7 mouse cellular contexts compared by ENCODE assay signal in genomic region chrX:53268856-53269255, GRCm38 (mm10). TPM values are rescaled to one million over a fixed set of nuclear protein-coding genes. Genes with fewer than 3 reads are reported as not detected.
DNase-seq lines count a peak whose midpoint lies in the region.

No protein-coding gene starts in this region.

- H3K9me3 ChIP-seq in midbrain, embryonic 10.5 days (replicated peaks) = no peaks in the 10 kb centered on the region

- peak; percentile 86 for DNase-seq in adrenal gland, postnatal 14 days
- DNase-seq in embryo, embryonic 10 days (ENCODE audit: low spot score) = peak; percentile 72
- peak; percentile 45 for DNase-seq in gastrocnemius, postnatal 10 days
- DNase-seq in induced T-regulatory cell, adult 2 months (ENCODE audit: low read depth) = peak; percentile 51
- DNase-seq in left cerebral cortex, postnatal 4 days = peak; percentile 64
- DNase-seq in midbrain, embryonic 10.5 days (ENCODE audit: low spot score) = peak; percentile 79
- peak; percentile 10 for DNase-seq in skeletal muscle tissue, adult 2 months (ENCODE audit: low read depth, low spot score)

- no peaks in the 10 kb centered on the region for H3K36me3 ChIP-seq in midbrain, embryonic 10.5 days

- no peaks in the 10 kb centered on the region; the same call in 1 of the 2 replicates for H3K27me3 ChIP-seq in midbrain, embryonic 10.5 days (ENCODE audit: low read depth, poor library complexity, severe bottlenecking)

- intact Hi-C loops in left cerebral cortex, postnatal 4 days (cut with DNase I) = no loop called here

- peak overlapping the region; percentile 89 for H3K27ac ChIP-seq in midbrain, embryonic 10.5 days (replicated peaks)

- peak overlapping the region; percentile 65 for H3K4me3 ChIP-seq in midbrain, embryonic 10.5 days

- WGBS in midbrain, embryonic 10.5 days = 31% methylated on average over 10 of the region's 10 CpGs

- peaks cover 12% of the 10 kb centered on the region for H3K4me1 ChIP-seq in midbrain, embryonic 10.5 days

RNA-seq across cellular contexts. Expression of gene Fam122b, which starts 0.7 kb away (rescaled TPM):
- 8.1 and 8.2 TPM in 2 replicates for total RNA-seq in adrenal gland, postnatal 14 days (2021)
- 1 to 10 TPM; 3.2 to 5.8 TPM for total RNA-seq in gastrocnemius, postnatal 10 days (2021)
- 1 to 10 TPM; 2.1 to 3.7 TPM for total RNA-seq in left cerebral cortex, postnatal 4 days (2021)
- 6.3 and 6.5 TPM in 2 replicates for polyA plus RNA-seq in midbrain, embryonic 10.5 days (2016; fragmentation: Nextera tagmentation; extraction: Ambion mirVana)

RNA-seq across cellular contexts. Expression of gene Fam122c, which starts 4.4 kb away (rescaled TPM):
- not detected in 2 replicates for total RNA-seq in adrenal gland, postnatal 14 days (2021)
- not detected for total RNA-seq in gastrocnemius, postnatal 10 days (2021)
- not detected for total RNA-seq in left cerebral cortex, postnatal 4 days (2021)
- not detected in 2 replicates for polyA plus RNA-seq in midbrain, embryonic 10.5 days (2016; fragmentation: Nextera tagmentation; extraction: Ambion mirVana)

RNA-seq across cellular contexts. Expression of gene Plac1, which starts 28.9 kb away (rescaled TPM):
- not detected in 2 replicates for total RNA-seq in adrenal gland, postnatal 14 days (2021)
- under 1 TPM in 1 of 2 experiments, not detected in 1; 0.34 TPM for total RNA-seq in gastrocnemius, postnatal 10 days (2021)
- not detected for total RNA-seq in left cerebral cortex, postnatal 4 days (2021)
- polyA plus RNA-seq in midbrain, embryonic 10.5 days (2016; fragmentation: Nextera tagmentation; extraction: Ambion mirVana) = 1.6 and 3.2 TPM in 2 replicates

Comparison
In these comparisons a context has a peak if more than half of its experiments do, and no peak if none do; other contexts are left out.
1. Peak in every context shown above with its lines: DNase-seq, H3K4me3 ChIP-seq and H3K27ac ChIP-seq.
2. DNase-seq: peak in every context shown above with its lines; median percentile 86 in adrenal gland, postnatal 14 days; 79 in midbrain, embryonic 10.5 days; 72 in embryo, embryonic 10 days; 64 in left cerebral cortex, postnatal 4 days; 51 in induced T-regulatory cell, adult 2 months; 45 in gastrocnemius, postnatal 10 days; 10 in skeletal muscle tissue, adult 2 months.